Mouse (Mus musculus) cerebellum, adult 2 months (tissue): ENCODE measurements around the gene Hapln2. TPM values are rescaled to one million over a fixed set of nuclear protein-coding genes. Genes with fewer than 3 reads are reported as not detected.
A peak's percentile ranks its signal among the peaks of the same experiment; 100 is the strongest.

Source experiments
- DNase-seq, 2 experiments: peaks; one replicate each; pipeline ENCODE4 v3.0.0; 2021
- H3K27ac ChIP-seq: fragments of 200-500 bp; 2 replicates; pipeline ENCODE4 v1.5.1; 2012; ENCODE audit warnings: low read length, control low read depth, inconsistent platforms; ENCODE audit not compliant: insufficient read depth
- H3K27me3 ChIP-seq: fragments of 200-500 bp; 2 replicates; pipeline ENCODE4 v1.6.1; 2012; ENCODE audit warnings: inconsistent platforms, mild to moderate bottlenecking, low read length, moderate library complexity; ENCODE audit not compliant: control insufficient read depth, insufficient read depth
- H3K4me1 ChIP-seq: fragments of 200-500 bp; 2 replicates; pipeline ENCODE4 v1.6.1; 2011; ENCODE audit warnings: low read length; ENCODE audit not compliant: control insufficient read depth, insufficient read depth
- H3K4me3 ChIP-seq: fragments of 200-500 bp; replicated peaks from 2 replicates; pipeline ENCODE3; 2011; ENCODE audit warnings: mild to moderate bottlenecking, low read depth, low read length, control low read depth; ENCODE audit not compliant: insufficient read depth
- CTCF ChIP-seq: fragments of 200-500 bp; IDR thresholded peaks from 2 replicates; pipeline ENCODE4 v1.5.1; 2011; ENCODE audit warnings: low read depth, mild to moderate bottlenecking, control low read depth, low read length, moderate library complexity, borderline replicate concordance; ENCODE audit not compliant: insufficient read depth
- POLR2A ChIP-seq: fragments of 200-500 bp; IDR thresholded peaks from 2 replicates; pipeline ENCODE4 v1.6.1; 2011; ENCODE audit warnings: low read length, control low read depth, borderline replicate concordance; ENCODE audit not compliant: insufficient read depth
- WGBS: fragments of 180-500 bp; shearing (Covaris S2); methylation state at CpG from one replicate; pipeline ENCODE4 v1.1.7; 2018; 5-methylcytosine and 5-hydroxymethylcytosine counted together
- polyA plus RNA-seq: library from polyadenylated mRNA; depleted of rRNA; stranded (reverse); fragments of >200 nt; gene quantifications from 2 replicates; pipeline ENCODE4 v1.2.3, GENCODE M21; 2012

Gene Hapln2
- polyA plus RNA-seq, 1 experiment, result 112 TPM

- no peak overlapping the region for H3K27ac ChIP-seq
- H3K27me3 ChIP-seq, result no peaks in the 10 kb centered on the region
- peaks cover 4% of the 10 kb centered on the region; the same call in 1 of the 2 replicates for H3K4me1 ChIP-seq
- TF ChIP-seq POLR2A (no peak), CTCF (no peak)
- under 1% methylated on average over 81 of the region's 81 CpGs for WGBS
- peak in 1 of 2 experiments; percentile 30 for DNase-seq
- H3K4me3 ChIP-seq, result peak overlapping the region; percentile 54
Observed at GRCm38 (mm10) chr3:88023192-88024074, 4.0 kb downstream of the Hapln2 start.

DNA sequence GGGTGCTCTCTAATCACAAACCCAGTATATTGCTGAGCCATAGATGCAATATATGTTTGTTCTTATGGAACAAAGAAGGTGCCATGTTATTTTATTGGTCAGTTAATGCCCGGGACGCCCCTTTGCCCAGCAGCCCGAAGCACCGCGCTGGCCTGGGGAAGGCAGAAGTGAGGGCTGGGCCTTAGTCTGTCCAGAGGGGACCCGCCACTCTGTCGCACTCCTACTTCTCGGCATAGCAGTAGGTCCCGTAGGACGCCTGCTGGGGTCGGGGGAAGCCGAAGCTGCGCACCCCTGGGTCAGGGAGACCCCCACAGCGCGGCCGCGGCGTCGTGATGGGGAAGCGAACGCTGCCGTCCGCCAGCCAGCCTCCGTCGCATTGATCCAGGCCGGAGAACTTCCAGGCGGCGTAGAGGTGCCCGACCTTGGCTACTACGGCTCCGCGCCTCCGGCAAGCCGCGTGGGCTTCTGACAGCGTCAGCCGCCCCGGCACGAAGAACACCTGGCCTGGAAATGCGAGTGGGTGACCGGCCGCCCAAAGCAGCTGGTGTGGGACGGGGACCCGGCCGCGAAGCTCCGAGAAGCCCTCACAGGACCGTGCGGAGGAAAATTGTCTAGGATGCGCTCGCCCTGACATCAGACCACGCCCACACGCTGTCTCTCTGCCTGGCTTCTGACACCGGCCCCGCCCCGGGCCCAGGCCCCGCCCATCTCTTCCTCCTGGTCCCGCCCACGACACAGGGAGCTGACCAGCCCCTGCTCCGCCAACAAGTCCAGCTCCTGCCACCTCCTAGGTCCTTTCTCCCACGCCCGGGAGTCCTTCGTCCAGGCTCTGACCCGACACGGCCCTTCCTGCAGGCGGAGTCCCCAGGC, 4.8 kb downstream of the Hapln2 start:
- peak; percentile 60; the same call in 1 of the 2 replicates for TF ChIP-seq POLR2A
- TF ChIP-seq CTCF, result no peak
- 3% methylated on average over 66 of the region's 66 CpGs for WGBS
- Histone ChIP-seq H3K4me1 (peaks cover 4% of the 10 kb centered on the region; the same call in 1 of the 2 replicates), H3K27ac (no peak overlapping the region), H3K4me3 (peak overlapping the region; percentile 54), H3K27me3 (no peaks in the 10 kb centered on the region)
- DNase-seq, result peak; percentile 93 to 94

GRCm38 (mm10) chr3:88010634-88011265, 16.6 kb downstream of the Hapln2 start:
- H3K27ac ChIP-seq, result no peak overlapping the region
- H3K4me3 ChIP-seq, result no peak overlapping the region
- no peaks in the 10 kb centered on the region for H3K4me1 ChIP-seq
- no peaks in the 10 kb centered on the region for H3K27me3 ChIP-seq
- TF ChIP-seq POLR2A (no peak), CTCF (peak; percentile 64; the same call in 1 of the 2 replicates)
- 10% methylated on average over 6 of the region's 6 CpGs for WGBS
- DNase-seq, result peak; percentile 22 to 43

DNA sequence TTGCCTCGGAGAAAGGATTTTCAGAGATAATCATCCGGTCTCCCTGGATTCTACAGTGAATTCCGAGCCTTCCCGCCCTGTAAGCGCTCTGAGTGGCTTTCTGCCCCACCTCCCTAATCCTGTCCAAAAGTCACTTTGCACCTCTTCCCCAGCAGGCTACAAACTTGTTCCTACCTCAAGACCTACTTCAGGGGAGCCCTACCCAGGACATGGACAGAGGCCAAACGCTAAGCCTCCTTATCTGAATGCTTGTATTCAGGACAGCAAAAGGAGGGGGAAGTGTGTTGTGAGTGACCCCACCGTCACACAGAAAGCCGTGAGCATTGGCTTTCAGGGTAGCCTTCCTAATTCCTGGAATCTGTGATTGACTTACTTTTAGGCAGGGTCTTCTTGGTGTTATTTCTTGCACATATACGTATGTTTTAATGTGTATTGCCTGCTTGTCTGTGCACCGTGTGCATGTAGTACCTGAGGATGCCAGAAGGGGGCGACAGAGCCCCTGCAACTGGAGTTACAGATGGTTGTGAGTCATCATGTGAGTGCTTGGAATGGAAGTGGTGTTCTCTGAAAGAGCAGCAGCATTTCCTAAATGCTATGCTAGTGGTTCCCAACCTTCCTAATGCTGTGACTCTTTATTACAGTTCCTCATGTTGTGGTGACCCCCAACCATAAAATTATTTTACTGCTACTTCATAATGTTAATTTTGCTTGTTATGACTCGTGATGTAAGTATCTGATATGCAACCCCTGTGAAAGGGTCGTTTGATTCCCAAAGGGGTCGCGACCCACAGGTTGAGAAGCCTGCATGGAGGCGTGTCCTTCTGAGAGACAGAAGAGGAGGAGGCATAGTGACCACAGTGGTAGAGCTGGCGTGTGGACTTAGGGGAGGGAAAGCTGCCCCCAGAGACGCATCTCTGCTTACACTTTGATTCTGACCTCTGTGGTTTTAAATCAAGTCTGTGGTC, 21.3 kb downstream of the Hapln2 start:
- DNase-seq, result no peak
- Histone ChIP-seq H3K4me3 (no peak overlapping the region), H3K4me1 (no peaks in the 10 kb centered on the region; the same call in 1 of the 2 replicates), H3K27ac (no peak overlapping the region), H3K27me3 (no peaks in the 10 kb centered on the region)
- WGBS, result 84% methylated on average over 18 of the region's 18 CpGs
- TF ChIP-seq CTCF (peak; percentile 26; the same call in 1 of the 2 replicates), POLR2A (no peak)

DNA sequence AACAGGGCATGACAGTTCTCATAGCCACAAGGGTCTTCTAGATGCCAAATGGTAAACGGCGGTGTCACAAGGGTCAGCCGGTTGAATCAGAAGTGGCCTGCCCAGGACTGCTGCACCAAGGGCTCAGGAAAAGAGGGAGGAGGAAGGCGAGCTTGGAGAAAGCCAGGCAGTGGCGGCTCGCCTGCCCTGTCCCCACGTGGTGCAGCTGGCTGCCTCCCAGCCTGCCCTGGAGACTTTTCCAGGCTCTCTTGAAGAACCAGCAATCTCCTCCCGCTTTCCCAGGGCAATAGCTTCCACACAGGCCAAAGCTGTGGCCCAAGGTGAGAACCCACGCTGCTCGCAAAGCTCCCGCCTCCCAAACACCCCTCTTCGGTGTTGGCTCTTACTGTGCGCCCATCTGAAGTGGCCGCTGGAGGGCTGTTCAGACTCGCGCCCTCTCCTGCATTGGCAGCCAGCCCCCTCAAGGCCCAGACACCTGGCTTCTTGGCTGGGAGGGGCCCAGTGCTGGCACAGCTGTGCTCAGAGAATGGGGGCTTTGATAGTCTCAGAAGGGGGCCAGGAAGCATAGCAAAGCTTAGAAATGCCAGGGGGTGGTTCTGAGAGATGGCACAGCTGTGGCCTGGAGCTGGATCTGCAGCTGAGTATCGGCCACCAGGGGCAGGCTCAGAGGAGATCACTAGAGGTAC, 24.9 kb downstream of the Hapln2 start:
- Histone ChIP-seq H3K27ac (no peak overlapping the region), H3K27me3 (peaks cover 2% of the 10 kb centered on the region; the same call in 1 of the 2 replicates), H3K4me3 (no peak overlapping the region), H3K4me1 (no peaks in the 10 kb centered on the region; the same call in 1 of the 2 replicates)
- peak in 1 of 2 experiments; percentile 43 for DNase-seq
- WGBS, result 2% methylated on average over 17 of the region's 17 CpGs
- TF ChIP-seq CTCF, result no peak
- no peak for TF ChIP-seq POLR2A
